Mouse (Mus musculus) kidney, postnatal 36 days (tissue): ENCODE measurements around the gene Nol8.

Experiments
- DNase-seq, 2 experiments: peaks; one replicate each; pipeline ENCODE4 v3.0.0; 2021 to 2022; ENCODE audit warnings: mixed read lengths in 2 of 2

Nol8 gene

DNA sequence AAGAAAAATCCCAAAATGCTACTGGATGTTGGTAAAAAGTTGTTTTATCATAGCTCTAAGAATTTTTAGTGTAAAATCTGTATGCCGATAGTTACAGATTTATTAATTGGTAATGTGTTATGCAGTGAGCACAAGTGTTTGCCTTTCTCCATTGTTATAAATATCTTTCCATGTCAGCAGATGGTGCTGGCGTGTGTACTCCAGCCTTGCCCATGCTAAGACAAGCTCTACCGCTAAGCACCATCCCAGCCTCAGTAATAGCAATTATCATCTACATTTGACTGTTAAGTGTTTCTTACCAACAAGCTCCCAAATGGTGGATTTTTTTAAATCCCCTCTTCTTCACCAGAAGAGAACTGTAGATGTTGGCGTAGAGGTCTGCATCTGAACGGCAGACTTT is 38.2 kb downstream of the Nol8 start:
- no peak for DNase-seq

DNA sequence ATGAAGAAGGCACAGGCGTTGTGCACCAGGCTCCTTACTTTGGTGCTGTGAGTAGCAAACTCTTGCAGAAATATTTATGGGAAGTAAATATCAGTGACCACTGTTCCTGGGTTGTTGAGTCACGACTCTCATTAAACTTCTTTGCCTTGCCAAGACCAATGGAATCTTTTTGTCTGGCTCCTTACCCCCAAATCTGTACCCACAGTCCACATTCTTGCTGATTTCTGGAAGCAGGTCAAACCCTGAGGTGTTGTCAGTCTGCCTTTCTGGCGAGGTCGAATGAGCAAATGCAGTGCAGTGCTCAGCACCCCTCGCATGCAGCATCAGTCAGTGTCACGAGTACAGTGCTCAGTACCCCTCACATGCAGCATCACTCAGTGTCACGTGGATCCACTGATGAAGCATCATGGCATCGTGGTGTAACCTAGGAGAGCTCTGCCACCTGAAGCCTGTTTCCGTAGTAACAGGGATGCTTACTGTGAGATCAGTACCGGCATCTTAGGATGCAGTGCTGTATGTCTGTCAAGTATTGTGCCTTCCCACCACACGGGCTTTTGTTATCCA is 50.4 kb downstream of the Nol8 start:
- no peak for DNase-seq

DNA sequence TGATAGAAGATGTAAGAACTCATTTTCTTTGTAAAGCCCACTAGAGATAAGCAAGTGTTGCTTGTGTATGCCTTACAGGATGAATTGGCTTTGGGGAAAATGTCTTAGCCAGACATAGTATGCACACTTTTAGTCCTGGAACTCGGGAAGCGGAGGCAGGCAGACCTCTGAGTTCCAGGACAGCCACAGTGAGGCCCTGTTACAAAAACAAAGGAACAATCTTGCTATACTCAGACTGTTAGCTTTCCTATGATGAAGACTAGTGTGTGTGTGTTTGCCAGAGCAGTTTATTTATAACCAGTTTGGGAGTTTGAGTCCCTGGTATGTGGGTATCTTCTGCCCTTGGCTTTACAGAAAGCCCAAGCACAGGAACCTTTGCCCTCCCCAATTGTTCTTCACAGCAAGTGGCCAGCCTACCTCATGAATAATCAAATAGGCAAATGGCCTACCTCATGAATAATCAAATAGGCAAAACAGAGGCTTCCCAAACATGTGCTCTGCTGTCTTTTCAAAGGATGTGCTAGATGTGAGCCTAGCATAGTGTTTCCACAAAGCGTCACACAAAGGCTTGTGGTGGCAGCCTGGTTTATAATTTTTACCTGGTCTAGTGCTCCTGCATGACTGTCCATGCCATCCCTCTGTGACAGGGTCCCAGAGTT is 53.3 kb downstream of the Nol8 start:
- DNase-seq = no peak

DNA sequence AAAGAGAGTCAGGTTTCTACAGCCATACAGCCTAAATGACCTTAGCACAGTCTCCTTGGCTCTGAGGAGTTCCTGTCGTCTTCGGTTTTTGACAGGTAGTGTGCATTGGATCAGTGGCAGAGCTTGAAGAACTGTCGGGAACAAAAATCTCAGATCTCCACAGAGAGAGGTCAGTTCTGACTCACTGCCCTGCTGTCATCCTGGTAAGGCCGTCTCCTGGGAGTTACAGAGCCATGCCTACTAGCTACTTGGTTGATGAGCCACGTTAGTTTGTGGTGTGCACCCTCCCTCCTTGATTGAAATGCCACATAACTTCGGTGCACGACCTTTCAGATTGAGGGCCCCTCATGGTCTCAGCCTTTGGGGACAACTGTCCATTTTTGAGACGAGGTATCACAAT is 55.4 kb downstream of the Nol8 start:
- DNase-seq = no peak

DNA sequence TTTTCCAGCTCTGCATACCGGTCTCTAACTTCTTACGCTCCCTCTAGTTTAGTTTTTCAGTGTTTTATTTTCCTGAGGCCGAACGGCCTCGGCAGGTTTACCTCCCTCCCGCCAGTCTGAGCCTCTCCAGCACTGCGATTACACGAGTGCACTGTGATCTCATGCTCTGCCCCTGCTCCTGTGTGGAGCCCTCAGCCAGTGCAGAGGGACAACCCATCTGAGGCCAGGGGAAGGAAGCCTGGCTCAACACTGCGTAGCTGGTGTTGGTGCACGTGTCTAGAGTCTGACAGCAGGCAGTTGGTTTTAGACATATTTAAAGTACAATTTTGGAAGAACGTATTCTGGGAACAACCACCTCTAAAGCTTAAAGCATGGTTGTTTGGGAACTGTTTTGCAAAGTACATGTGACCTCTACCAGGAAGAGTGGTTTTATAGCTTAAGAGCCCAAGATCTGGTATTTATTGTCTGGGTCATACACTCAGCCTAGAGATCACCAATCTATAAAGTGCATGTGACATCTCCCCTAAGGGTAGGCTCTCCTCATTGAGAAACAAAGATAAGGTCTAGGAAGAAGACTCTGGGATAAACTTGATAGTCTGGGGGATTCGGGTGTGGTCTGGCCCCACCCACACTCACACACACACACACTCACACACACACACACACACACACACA is 59.3 kb downstream of the Nol8 start:
- DNase-seq = no peak

DNA sequence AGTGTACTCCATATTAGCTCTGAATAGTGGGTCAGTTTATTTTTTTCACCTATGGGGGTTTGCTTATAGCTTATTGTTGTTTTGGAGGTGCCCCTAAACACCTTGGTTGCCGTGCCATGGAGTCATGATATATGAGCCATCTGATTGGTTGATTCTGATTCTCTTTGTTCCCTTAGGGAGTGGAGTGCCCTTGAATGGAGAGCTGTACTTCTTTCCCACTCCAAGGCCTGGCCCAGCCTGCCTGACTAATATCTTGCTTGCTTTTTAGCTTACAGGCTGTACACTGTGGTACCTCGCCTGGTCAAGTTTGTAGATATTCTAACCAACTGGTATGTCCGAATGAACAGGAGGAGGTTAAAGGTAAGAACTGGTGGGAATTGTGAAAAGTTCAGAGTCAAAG is 66.4 kb downstream of the Nol8 start:
- DNase-seq = no peak
